16 mouse cellular contexts compared by ENCODE assay signal in genomic region chr9:73416084-73416777, GRCm38 (mm10).
DNase-seq lines count a peak whose midpoint lies in the region; ATAC-seq lines count a peak whose summit lies in the region.
"Had no signal": no experiment of that assay in that cellular context is flagged by ENCODE, and none has a peak within 500 bp of the region (broad histone marks: within the 10 kb centered on the region; RNA-seq: fewer than 3 reads in every experiment).

No protein-coding gene starts in this region.

- DNase-seq in heart, adult 11 months = peak; percentile 80
- DNase-seq in heart, postnatal 4 days = no peak
- DNase-seq in 416B (ENCODE audit: low read depth) = peak; percentile 4
- DNase-seq in adrenal gland, adult 2 months = peak; percentile 53
- DNase-seq in B cell, adult 2 months = no peak
- no peak for DNase-seq in frontal cortex, postnatal 10 days (ENCODE audit: low spot score in 2 of 2)
- DNase-seq: cerebellum, postnatal 10 days; embryo, embryonic 11 days; kidney, adult 9 months; kidney, postnatal 4 days; liver; lung, adult 2 months; right cerebral cortex, postnatal 14 days; thymus, postnatal 14 days had no signal

- peak; percentile 54 for ATAC-seq in megakaryocyte, adult 5-6 weeks (ENCODE audit: poor library complexity, severe bottlenecking)
- ATAC-seq: forebrain, embryonic 14.5 days had no signal

Comparison
In these comparisons a context has a peak if more than half of its experiments do, and no peak if none do; other contexts are left out.
1. DNase-seq: peak in heart, adult 11 months (single experiment), 416B (single experiment) and adrenal gland, adult 2 months (single experiment); none in heart, postnatal 4 days (single experiment), B cell, adult 2 months (0 of 2) and frontal cortex, postnatal 10 days (0 of 2).